Mouse (Mus musculus): ENCODE data around the gene Smpd3. TPM values are rescaled to one million over a fixed set of nuclear protein-coding genes. Genes with fewer than 3 reads are reported as not detected.

Gene Smpd3
- 0.82 and 1.0 TPM in 2 replicates for polyA plus RNA-seq (2015; fragmentation: Nextera tagmentation; extraction: Ambion mirVana)

DNA sequence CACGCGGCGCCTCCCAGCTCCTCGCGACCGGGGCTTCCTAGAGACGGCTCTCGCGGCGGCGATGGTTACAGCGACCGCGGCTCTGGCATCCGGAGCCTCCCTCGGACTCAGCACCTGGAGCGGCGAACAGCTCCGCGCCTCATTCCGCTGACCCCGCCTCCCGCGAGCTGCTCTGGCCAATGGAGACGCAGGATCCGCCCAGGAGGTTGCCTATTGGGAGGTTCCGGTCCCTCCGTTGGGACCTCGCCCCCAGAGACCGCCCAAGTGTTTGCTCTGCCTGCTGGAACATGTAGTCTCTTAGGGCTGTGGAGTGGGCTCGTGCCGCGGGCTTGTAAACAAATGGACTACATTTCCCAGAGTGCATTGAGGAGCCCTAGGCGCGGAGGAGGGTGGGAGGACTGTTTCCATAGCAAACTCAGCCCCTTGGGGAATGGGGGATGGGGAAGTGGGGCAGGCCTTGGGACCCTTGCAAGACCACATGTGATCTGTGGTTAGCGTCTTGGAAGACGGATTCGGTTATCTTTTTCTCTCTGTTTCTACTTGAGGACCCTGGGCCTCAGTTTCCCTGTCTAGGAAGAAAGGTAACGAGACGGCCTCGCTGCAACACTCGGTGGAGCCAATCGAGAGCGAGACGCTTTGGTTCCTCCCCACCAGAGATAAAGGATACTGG lies at the start of gene Smpd3:
Gene Smpd3, minus strand, starts transcription at position 137 of the 670 bp plus-strand sequence.
- no peaks in the 10 kb centered on the region for H3K36me3 ChIP-seq (ENCODE audit: insufficient read depth, low read length)
- H3K27ac ChIP-seq (ENCODE audit: low read length), result no peak within 1 kb of the TSS
- peak within 1 kb of the TSS; percentile 68 for H3K9ac ChIP-seq (replicated peaks; ENCODE audit: low read length)
- H3K9me3 ChIP-seq (ENCODE audit: low read length), result no peaks in the 10 kb centered on the region
- H3K4me2 ChIP-seq (replicated peaks; ENCODE audit: low read depth, low read length), result peak within 1 kb of the TSS; percentile 68
- H3K4me1 ChIP-seq (ENCODE audit: insufficient read depth, low read length), result peaks cover 11% of the 10 kb centered on the region
- H3K27me3 ChIP-seq (ENCODE audit: insufficient read depth, low read length), result peaks cover 28% of the 10 kb centered on the region
- under 1% methylated on average over 45 of the region's 45 CpGs for WGBS
- peak within 1 kb of the TSS; percentile 68 for H3K4me3 ChIP-seq (ENCODE audit: low read length)
- ATAC-seq (ENCODE audit: low FRiP score, low TSS enrichment), result peak; percentile 100

DNA sequence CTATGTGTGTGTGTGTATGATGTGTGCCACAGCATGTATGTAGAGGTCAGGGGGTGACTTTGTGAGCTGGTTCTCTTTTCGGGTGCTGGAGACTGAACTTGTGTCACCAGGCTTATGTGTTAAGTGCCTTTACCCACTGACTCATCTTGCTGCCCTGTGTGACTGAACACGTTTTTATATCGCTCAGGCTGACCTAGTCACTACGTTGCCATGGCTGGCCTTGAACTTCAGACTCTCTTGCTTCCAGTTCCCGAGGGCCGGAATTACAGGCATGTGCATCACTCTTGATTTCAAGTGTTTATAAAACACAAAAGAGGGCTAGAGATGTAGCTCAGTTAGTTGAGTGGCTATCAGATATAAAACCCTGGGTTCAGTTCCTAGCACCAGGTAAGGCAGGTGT lies 43.2 kb upstream of the Smpd3 start:
- no peak overlapping the region for H3K27ac ChIP-seq (ENCODE audit: low read length)
- WGBS, result 88% methylated on average over 6 of the region's 6 CpGs

GRCm38 (mm10) chr8:106379357-106379756 lies 41.6 kb upstream of the Smpd3 start:
- Histone ChIP-seq H3K36me3 (ENCODE audit: insufficient read depth, low read length) (no peaks in the 10 kb centered on the region), H3K9me3 (ENCODE audit: low read length) (no peaks in the 10 kb centered on the region), H3K27ac (ENCODE audit: low read length) (no peak overlapping the region), H3K4me1 (ENCODE audit: insufficient read depth, low read length) (peaks cover 5% of the 10 kb centered on the region), H3K4me3 (ENCODE audit: low read length) (no peak overlapping the region), H3K27me3 (ENCODE audit: insufficient read depth, low read length) (no peaks in the 10 kb centered on the region), H3K4me2 (replicated peaks; ENCODE audit: low read depth, low read length) (no peak overlapping the region), H3K9ac (replicated peaks; ENCODE audit: low read length) (no peak overlapping the region)
- no peak for ATAC-seq (ENCODE audit: low FRiP score, low TSS enrichment)
- WGBS, result 72% methylated on average over 5 of the region's 5 CpGs

More for the DNA sequence above, 43.2 kb upstream of the Smpd3 start:
- Histone ChIP-seq H3K4me3 (ENCODE audit: low read length) (no peak overlapping the region), H3K36me3 (ENCODE audit: insufficient read depth, low read length) (no peaks in the 10 kb centered on the region), H3K9ac (replicated peaks; ENCODE audit: low read length) (no peak overlapping the region), H3K4me1 (ENCODE audit: insufficient read depth, low read length) (peaks cover 5% of the 10 kb centered on the region), H3K27me3 (ENCODE audit: insufficient read depth, low read length) (no peaks in the 10 kb centered on the region), H3K9me3 (ENCODE audit: low read length) (no peaks in the 10 kb centered on the region), H3K4me2 (replicated peaks; ENCODE audit: low read depth, low read length) (no peak overlapping the region)
- no peak for ATAC-seq (ENCODE audit: low FRiP score, low TSS enrichment)

- Histone ChIP-seq H3K9me3 (ENCODE audit: low read length) (no peaks in the 10 kb centered on the region), H3K4me2 (replicated peaks; ENCODE audit: low read depth, low read length) (no peak overlapping the region), H3K4me3 (ENCODE audit: low read length) (no peak overlapping the region), H3K9ac (replicated peaks; ENCODE audit: low read length) (no peak overlapping the region), H3K4me1 (ENCODE audit: insufficient read depth, low read length) (peaks cover 5% of the 10 kb centered on the region), H3K27ac (ENCODE audit: low read length) (no peak overlapping the region), H3K36me3 (ENCODE audit: insufficient read depth, low read length) (no peaks in the 10 kb centered on the region), H3K27me3 (ENCODE audit: insufficient read depth, low read length) (no peaks in the 10 kb centered on the region)
- 62% methylated on average over 5 of the region's 7 CpGs for WGBS
- no peak for ATAC-seq (ENCODE audit: low FRiP score, low TSS enrichment)
These were observed 40.8 kb upstream of the Smpd3 start for GRCm38 (mm10) chr8:106378501-106379048.

DNA sequence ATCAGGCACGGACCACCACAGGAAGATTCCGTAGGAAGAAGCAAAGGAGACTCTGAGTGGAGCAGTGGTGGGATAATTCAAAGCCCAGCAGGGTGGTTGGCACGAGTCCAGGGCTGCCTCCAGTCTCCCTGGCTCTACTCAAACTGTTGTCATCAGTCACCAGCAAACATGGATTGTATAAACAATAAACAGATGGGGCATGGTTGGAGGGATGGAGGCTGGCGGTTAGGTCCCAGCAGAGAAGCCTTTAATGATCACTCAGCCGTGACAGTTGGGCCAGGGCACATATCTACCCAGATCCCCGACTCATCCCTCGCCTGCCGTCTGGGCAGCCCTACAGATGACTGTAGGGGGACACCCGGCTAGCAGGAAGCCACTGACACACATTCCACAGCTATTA lies 39.1 kb upstream of the Smpd3 start:
- H3K27me3 ChIP-seq (ENCODE audit: insufficient read depth, low read length), result no peaks in the 10 kb centered on the region
- no peak overlapping the region for H3K27ac ChIP-seq (ENCODE audit: low read length)
- no peak for ATAC-seq (ENCODE audit: low FRiP score, low TSS enrichment)
- no peak overlapping the region for H3K9ac ChIP-seq (replicated peaks; ENCODE audit: low read length)
- no peaks in the 10 kb centered on the region for H3K36me3 ChIP-seq (ENCODE audit: insufficient read depth, low read length)
- H3K4me1 ChIP-seq (ENCODE audit: insufficient read depth, low read length), result peaks cover 5% of the 10 kb centered on the region
- WGBS, result 28% methylated on average over 9 of the region's 9 CpGs
- no peak overlapping the region for H3K4me3 ChIP-seq (ENCODE audit: low read length)
- H3K4me2 ChIP-seq (replicated peaks; ENCODE audit: low read depth, low read length), result no peak overlapping the region
- H3K9me3 ChIP-seq (ENCODE audit: low read length), result no peaks in the 10 kb centered on the region

GRCm38 (mm10) chr8:106375957-106376356 lies 38.2 kb upstream of the Smpd3 start:
- Histone ChIP-seq H3K4me2 (replicated peaks; ENCODE audit: low read depth, low read length) (no peak overlapping the region), H3K27me3 (ENCODE audit: insufficient read depth, low read length) (no peaks in the 10 kb centered on the region), H3K4me1 (ENCODE audit: insufficient read depth, low read length) (peaks cover 5% of the 10 kb centered on the region), H3K4me3 (ENCODE audit: low read length) (no peak overlapping the region), H3K27ac (ENCODE audit: low read length) (no peak overlapping the region), H3K9me3 (ENCODE audit: low read length) (no peaks in the 10 kb centered on the region), H3K9ac (replicated peaks; ENCODE audit: low read length) (no peak overlapping the region), H3K36me3 (ENCODE audit: insufficient read depth, low read length) (no peaks in the 10 kb centered on the region)
- no peak for ATAC-seq (ENCODE audit: low FRiP score, low TSS enrichment)
- 64% methylated on average over 7 of the region's 7 CpGs for WGBS

GRCm38 (mm10) chr8:106369069-106369468 lies 31.3 kb upstream of the Smpd3 start:
- Histone ChIP-seq H3K27ac (ENCODE audit: low read length) (no peak overlapping the region), H3K4me3 (ENCODE audit: low read length) (no peak overlapping the region), H3K9me3 (ENCODE audit: low read length) (peaks cover 5% of the 10 kb centered on the region; the same call in 1 of the 2 replicates), H3K4me2 (replicated peaks; ENCODE audit: low read depth, low read length) (no peak overlapping the region), H3K9ac (replicated peaks; ENCODE audit: low read length) (no peak overlapping the region), H3K4me1 (ENCODE audit: insufficient read depth, low read length) (no peaks in the 10 kb centered on the region), H3K27me3 (ENCODE audit: insufficient read depth, low read length) (no peaks in the 10 kb centered on the region), H3K36me3 (ENCODE audit: insufficient read depth, low read length) (no peaks in the 10 kb centered on the region)
- WGBS, result 75% methylated on average over 7 of the region's 7 CpGs
- ATAC-seq (ENCODE audit: low FRiP score, low TSS enrichment), result no peak

- 68% methylated on average over 3 of the region's 3 CpGs for WGBS
- H3K4me1 ChIP-seq (ENCODE audit: insufficient read depth, low read length), result no peaks in the 10 kb centered on the region
- H3K27me3 ChIP-seq (ENCODE audit: insufficient read depth, low read length), result no peaks in the 10 kb centered on the region
- H3K4me2 ChIP-seq (replicated peaks; ENCODE audit: low read depth, low read length), result no peak overlapping the region
- no peaks in the 10 kb centered on the region for H3K36me3 ChIP-seq (ENCODE audit: insufficient read depth, low read length)
- H3K4me3 ChIP-seq (ENCODE audit: low read length), result no peak overlapping the region
- H3K9ac ChIP-seq (replicated peaks; ENCODE audit: low read length), result no peak overlapping the region
- H3K27ac ChIP-seq (ENCODE audit: low read length), result no peak overlapping the region
- ATAC-seq (ENCODE audit: low FRiP score, low TSS enrichment), result no peak
- H3K9me3 ChIP-seq (ENCODE audit: low read length), result peaks cover 5% of the 10 kb centered on the region; the same call in 1 of the 2 replicates
These were observed 30.7 kb upstream of the Smpd3 start for GRCm38 (mm10) chr8:106368501-106368900.

- Histone ChIP-seq H3K36me3 (ENCODE audit: insufficient read depth, low read length) (no peaks in the 10 kb centered on the region), H3K9ac (replicated peaks; ENCODE audit: low read length) (no peak overlapping the region), H3K4me3 (ENCODE audit: low read length) (no peak overlapping the region), H3K9me3 (ENCODE audit: low read length) (peaks cover 5% of the 10 kb centered on the region; the same call in 1 of the 2 replicates), H3K27me3 (ENCODE audit: insufficient read depth, low read length) (no peaks in the 10 kb centered on the region), H3K27ac (ENCODE audit: low read length) (no peak overlapping the region), H3K4me1 (ENCODE audit: insufficient read depth, low read length) (no peaks in the 10 kb centered on the region), H3K4me2 (replicated peaks; ENCODE audit: low read depth, low read length) (no peak overlapping the region)
- ATAC-seq (ENCODE audit: low FRiP score, low TSS enrichment), result no peak
- 41% methylated on average over 5 of the region's 5 CpGs for WGBS
These were observed 27.0 kb upstream of the Smpd3 start for GRCm38 (mm10) chr8:106364837-106365236.

DNA sequence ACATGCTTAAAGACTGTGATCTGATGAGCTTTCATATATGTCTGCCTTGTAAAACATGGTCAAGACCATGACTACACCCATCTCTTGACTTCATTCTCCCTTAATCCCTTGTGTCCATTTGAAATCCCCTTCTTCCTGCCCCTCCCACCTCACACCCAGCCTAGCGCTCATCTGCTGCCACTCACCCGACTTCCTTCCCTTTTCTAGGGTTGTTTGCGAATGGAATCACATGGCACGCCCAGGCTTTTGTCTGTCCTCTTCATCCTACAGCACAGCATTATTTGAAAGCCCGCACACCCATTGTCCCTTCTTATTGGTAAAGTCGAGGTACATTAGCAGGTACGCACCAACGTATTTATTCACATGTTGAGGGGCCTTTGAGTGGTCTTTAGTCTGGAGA lies 26.5 kb upstream of the Smpd3 start:
- H3K27ac ChIP-seq (ENCODE audit: low read length), result no peak overlapping the region
- H3K4me1 ChIP-seq (ENCODE audit: insufficient read depth, low read length), result no peaks in the 10 kb centered on the region
- peaks cover 5% of the 10 kb centered on the region; the same call in 1 of the 2 replicates for H3K9me3 ChIP-seq (ENCODE audit: low read length)
- 81% methylated on average over 8 of the region's 8 CpGs for WGBS
- ATAC-seq (ENCODE audit: low FRiP score, low TSS enrichment), result no peak
- H3K4me3 ChIP-seq (ENCODE audit: low read length), result no peak overlapping the region
- H3K4me2 ChIP-seq (replicated peaks; ENCODE audit: low read depth, low read length), result no peak overlapping the region
- no peak overlapping the region for H3K9ac ChIP-seq (replicated peaks; ENCODE audit: low read length)
- H3K36me3 ChIP-seq (ENCODE audit: insufficient read depth, low read length), result no peaks in the 10 kb centered on the region
- no peaks in the 10 kb centered on the region for H3K27me3 ChIP-seq (ENCODE audit: insufficient read depth, low read length)

Measured in kidney, embryonic 16.5 days (tissue).